Mouse (Mus musculus): ENCODE results near the gene Focad. TPM values are rescaled to one million over a fixed set of nuclear protein-coding genes. Genes with fewer than 3 reads are reported as not detected.
"Not testable (repeated sequence)": the region's sequence is repeated elsewhere in the genome, so short reads cannot be mapped to it uniquely, and the experiment has no call there.

Gene Focad
- polyA plus RNA-seq, 1 experiment: 6.8 TPM

DNA sequence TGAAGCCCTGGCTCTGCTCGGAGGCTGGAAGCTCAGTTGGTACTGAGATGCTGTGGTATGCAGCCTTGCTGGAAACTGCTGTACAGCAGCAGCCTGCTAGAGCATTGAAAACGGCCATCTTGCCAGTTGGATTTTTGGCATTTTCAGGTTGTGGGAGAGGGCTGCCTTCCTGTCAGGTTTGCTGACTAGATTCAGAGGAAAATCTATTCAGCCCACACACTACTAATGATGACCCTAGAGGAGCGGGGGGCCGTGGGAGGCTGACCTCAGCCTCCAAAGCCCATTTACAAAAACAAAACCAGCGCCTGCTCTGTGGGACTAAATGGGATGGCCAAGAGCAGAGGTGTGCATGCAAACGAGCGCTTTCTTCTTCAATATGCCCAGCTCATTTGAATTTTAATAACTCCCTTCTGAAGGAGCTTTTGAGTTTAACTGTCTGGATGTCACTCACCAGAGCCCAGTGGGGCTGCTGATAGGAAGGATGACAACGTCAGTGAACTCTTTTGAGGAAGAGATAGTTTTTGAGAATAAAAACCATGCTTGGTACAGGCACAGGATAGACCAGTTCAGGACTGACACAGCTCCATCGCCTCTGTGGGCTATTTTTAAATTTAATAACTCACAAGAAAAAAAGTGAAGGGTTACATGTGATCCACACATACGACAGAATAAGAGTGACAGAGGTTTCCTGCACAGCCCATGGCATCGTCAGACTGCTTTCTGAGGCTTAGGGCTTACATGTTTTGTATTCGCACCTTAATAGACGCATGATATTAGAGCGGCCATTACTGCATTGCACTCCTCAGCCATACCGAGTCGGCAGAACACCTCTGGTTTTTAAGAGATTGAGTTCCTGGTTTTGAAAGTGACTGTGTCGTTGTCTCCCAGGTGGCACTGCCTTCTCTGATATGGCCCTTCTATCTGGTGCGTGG lies 278.1 kb downstream of the Focad start:
- no peak for DNase-seq
- Histone ChIP-seq H3K4me1 (ENCODE audit: control insufficient read depth, insufficient read depth, low read length) (no peaks in the 10 kb centered on the region), H3K27ac (ENCODE audit: insufficient read depth, low read depth, low read length) (no peak overlapping the region), H3K4me3 (ENCODE audit: insufficient read depth, low read depth, low read length) (no peak overlapping the region), H3K27me3 (replicated peaks; ENCODE audit: control insufficient read depth, insufficient read depth, low read length) (no peaks in the 10 kb centered on the region), H3K36me3 (ENCODE audit: control insufficient read depth, insufficient read depth, low read length) (no peaks in the 10 kb centered on the region; the same call in 1 of the 2 replicates)
- 85% methylated on average over 18 of the region's 18 CpGs for WGBS
- TF ChIP-seq CTCF (conservative IDR thresholded peaks at IDR 0.05; ENCODE audit: insufficient read depth, insufficient read length, low read depth, low read length): no peak
- TF ChIP-seq POLR2A (IDR thresholded peaks at IDR 0.05; ENCODE audit: low read depth, low read length): no peak

DNA sequence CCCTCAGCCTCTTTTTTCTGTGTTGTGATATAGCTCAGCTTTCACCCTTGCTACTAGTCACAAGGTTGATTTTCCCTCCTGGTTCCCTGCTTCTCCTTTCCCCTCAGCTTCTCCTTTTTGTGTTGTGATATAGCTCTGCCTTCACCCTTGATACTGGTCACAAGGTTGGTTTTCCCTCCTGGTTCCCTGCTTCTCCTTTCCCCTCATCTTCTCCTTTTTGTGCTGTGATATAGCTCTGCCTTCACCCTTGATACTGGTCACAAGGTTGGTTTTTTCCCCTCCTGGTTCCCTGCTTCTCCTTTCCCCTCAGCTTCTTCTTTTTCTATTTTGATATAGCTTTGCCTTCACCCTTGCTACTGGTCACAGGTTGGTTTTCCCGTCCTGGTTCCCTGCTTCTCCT lies 295.6 kb downstream of the Focad start:
- DNase-seq: no peak
- 89% methylated on average over 1 of the region's 1 CpGs for WGBS
- Histone ChIP-seq H3K27me3 (replicated peaks; ENCODE audit: control insufficient read depth, insufficient read depth, low read length) (no peaks in the 10 kb centered on the region), H3K4me1 (ENCODE audit: control insufficient read depth, insufficient read depth, low read length) (no peaks in the 10 kb centered on the region), H3K27ac (ENCODE audit: insufficient read depth, low read depth, low read length) (no peak overlapping the region), H3K36me3 (ENCODE audit: control insufficient read depth, insufficient read depth, low read length) (no peaks in the 10 kb centered on the region), H3K4me3 (ENCODE audit: insufficient read depth, low read depth, low read length) (no peak overlapping the region)
- TF ChIP-seq CTCF (conservative IDR thresholded peaks at IDR 0.05; ENCODE audit: insufficient read depth, insufficient read length, low read depth, low read length): no peak
- TF ChIP-seq POLR2A (IDR thresholded peaks at IDR 0.05; ENCODE audit: low read depth, low read length): no peak

DNA sequence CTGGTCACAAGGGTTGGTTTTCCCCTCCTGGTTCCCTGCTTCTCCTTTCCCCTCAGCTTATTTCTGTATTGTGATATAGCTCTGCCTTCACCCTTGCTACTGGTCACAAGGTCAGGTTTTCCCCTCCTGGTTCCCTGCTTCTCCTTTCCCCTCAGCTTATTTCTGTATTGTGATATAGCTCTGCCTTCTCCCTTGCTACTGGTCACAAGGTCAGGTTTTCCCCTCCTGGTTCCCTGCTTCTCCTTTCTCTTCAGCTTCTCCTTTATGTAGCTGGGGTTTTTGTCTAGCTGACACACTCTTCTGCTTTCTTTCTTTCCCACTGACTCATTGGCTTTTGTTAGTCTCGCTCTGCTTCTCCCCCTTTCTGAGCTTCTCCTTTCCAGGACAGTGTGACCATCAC lies 296.2 kb downstream of the Focad start:
- H3K4me3 ChIP-seq (ENCODE audit: insufficient read depth, low read depth, low read length); DNase-seq; H3K4me1 ChIP-seq (ENCODE audit: control insufficient read depth, insufficient read depth, low read length); H3K27ac ChIP-seq (ENCODE audit: insufficient read depth, low read depth, low read length); H3K36me3 ChIP-seq (ENCODE audit: control insufficient read depth, insufficient read depth, low read length); H3K27me3 ChIP-seq (replicated peaks; ENCODE audit: control insufficient read depth, insufficient read depth, low read length): not testable (repeated sequence)
- WGBS: 90% methylated on average over 1 of the region's 1 CpGs

DNA sequence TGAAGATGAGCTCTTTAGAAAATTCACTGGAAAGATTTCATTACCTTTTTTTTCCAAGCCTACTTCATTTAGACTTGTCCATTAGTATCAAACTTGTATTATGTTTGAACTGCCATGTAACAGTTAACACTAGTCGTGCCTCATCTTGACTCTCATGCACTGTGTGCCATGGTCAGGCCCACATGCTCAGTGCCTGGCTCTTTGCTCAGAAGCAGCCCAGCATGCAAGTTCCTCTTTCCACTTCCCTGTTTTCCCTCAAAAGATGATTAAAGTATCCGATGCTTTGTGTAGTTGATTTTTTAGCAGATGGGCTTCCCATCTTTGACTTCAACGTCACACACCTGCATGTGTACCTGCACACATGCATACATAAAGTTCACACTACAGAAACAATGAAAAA lies 301.3 kb downstream of the Focad start:
- no peak for TF ChIP-seq CTCF (conservative IDR thresholded peaks at IDR 0.05; ENCODE audit: insufficient read depth, insufficient read length, low read depth, low read length)
- TF ChIP-seq POLR2A (IDR thresholded peaks at IDR 0.05; ENCODE audit: low read depth, low read length): no peak
- H3K4me3 ChIP-seq (ENCODE audit: insufficient read depth, low read depth, low read length): no peak overlapping the region
- no peak overlapping the region for H3K27ac ChIP-seq (ENCODE audit: insufficient read depth, low read depth, low read length)
- H3K27me3 ChIP-seq (replicated peaks; ENCODE audit: control insufficient read depth, insufficient read depth, low read length): no peaks in the 10 kb centered on the region
- WGBS: 90% methylated on average over 3 of the region's 3 CpGs
- DNase-seq: peak; percentile 4
- H3K4me1 ChIP-seq (ENCODE audit: control insufficient read depth, insufficient read depth, low read length): no peaks in the 10 kb centered on the region
- no peaks in the 10 kb centered on the region for H3K36me3 ChIP-seq (ENCODE audit: control insufficient read depth, insufficient read depth, low read length)

DNA sequence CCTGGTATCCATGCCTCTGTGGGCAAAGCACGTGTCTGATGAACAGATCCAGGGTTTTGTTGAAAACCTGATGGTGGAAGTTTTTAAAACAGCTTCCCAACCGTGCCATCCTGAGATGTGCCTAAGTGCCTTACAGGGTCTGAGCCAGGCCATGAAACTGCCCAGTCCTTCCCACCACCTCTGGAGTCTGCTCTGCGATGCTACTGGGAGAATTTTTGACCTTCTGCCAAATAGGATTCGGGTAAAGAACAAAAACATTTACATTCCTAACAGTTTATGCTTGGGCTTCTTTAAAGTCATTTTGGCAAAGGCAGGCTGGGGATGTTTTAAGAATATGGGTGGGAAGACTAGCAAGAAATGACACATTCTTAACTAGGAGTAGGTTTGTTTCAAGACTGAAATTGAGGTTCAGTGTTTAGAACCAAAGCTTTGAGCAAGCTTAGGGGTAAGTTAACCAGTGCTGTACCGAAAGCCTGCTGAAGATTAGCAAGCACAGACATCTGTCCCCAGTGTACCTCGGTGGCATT lies 302.6 kb downstream of the Focad start:
- TF ChIP-seq CTCF (conservative IDR thresholded peaks at IDR 0.05; ENCODE audit: insufficient read depth, insufficient read length, low read depth, low read length) (no peak), POLR2A (IDR thresholded peaks at IDR 0.05; ENCODE audit: low read depth, low read length) (no peak)

DNA sequence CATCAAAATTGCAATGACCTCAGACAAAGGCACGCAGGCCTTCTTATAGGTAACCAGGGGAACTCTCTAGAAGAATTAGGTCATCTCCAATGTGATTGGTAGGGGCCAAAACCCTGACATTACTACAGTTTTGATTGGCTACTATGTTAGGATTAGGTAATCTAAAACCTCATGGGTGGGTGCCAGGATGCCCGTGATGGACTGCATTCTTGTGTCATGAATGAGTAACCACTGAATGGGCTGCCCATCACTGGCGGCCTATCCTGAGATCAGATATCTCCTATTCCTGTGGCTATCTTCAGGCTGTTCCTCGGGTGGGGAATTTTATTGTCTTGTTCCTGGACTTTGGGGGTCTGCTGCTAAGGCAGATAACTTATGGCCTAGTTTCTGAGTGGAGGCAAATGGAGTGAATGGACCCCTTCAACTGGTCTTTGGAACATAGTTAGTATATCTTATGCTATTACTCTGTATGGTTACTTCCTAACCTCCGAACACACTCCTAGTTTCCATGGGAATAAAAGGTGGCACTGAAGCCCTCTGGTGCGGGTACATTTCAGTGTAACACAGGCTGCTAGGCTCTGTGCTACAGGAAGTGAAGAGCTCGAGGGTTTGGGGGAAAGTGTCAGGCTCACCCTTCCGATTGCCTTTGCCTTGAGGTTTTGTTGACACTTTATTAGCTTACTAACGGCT lies 306.0 kb downstream of the Focad start:
- no peaks in the 10 kb centered on the region for H3K36me3 ChIP-seq (ENCODE audit: control insufficient read depth, insufficient read depth, low read length)
- no peak overlapping the region for H3K4me3 ChIP-seq (ENCODE audit: insufficient read depth, low read depth, low read length)
- DNase-seq: peak; percentile 13
- TF ChIP-seq POLR2A (IDR thresholded peaks at IDR 0.05; ENCODE audit: low read depth, low read length): no peak
- no peak for TF ChIP-seq CTCF (conservative IDR thresholded peaks at IDR 0.05; ENCODE audit: insufficient read depth, insufficient read length, low read depth, low read length)
- no peaks in the 10 kb centered on the region for H3K27me3 ChIP-seq (replicated peaks; ENCODE audit: control insufficient read depth, insufficient read depth, low read length)
- H3K27ac ChIP-seq (ENCODE audit: insufficient read depth, low read depth, low read length): no peak overlapping the region
- 52% methylated on average over 9 of the region's 9 CpGs for WGBS
- no peaks in the 10 kb centered on the region for H3K4me1 ChIP-seq (ENCODE audit: control insufficient read depth, insufficient read depth, low read length)

More for the DNA sequence above, 302.6 kb downstream of the Focad start:
- 71% methylated on average over 6 of the region's 6 CpGs for WGBS
- Histone ChIP-seq H3K36me3 (ENCODE audit: control insufficient read depth, insufficient read depth, low read length) (no peaks in the 10 kb centered on the region), H3K4me1 (ENCODE audit: control insufficient read depth, insufficient read depth, low read length) (no peaks in the 10 kb centered on the region), H3K27me3 (replicated peaks; ENCODE audit: control insufficient read depth, insufficient read depth, low read length) (no peaks in the 10 kb centered on the region), H3K4me3 (ENCODE audit: insufficient read depth, low read depth, low read length) (no peak overlapping the region), H3K27ac (ENCODE audit: insufficient read depth, low read depth, low read length) (no peak overlapping the region)
- no peak for DNase-seq

DNA sequence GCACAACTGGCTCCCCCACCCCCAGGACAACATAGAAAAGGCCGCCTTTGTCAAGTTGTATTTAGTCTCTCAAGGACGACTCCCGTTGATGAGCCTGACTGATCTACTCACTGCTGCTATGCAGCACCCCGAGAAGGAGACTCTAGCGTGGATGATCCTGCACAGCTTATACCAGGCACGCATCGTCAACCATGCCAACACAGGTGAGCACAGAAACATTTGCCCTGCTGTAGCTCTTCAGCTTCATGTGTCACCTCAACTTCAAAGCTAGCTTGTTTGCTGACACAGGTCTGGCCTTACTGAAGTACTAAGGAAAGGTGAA lies 306.5 kb downstream of the Focad start:
- H3K27me3 ChIP-seq (replicated peaks; ENCODE audit: control insufficient read depth, insufficient read depth, low read length): no peaks in the 10 kb centered on the region
- 66% methylated on average over 7 of the region's 7 CpGs for WGBS
- no peak overlapping the region for H3K4me3 ChIP-seq (ENCODE audit: insufficient read depth, low read depth, low read length)
- no peaks in the 10 kb centered on the region for H3K4me1 ChIP-seq (ENCODE audit: control insufficient read depth, insufficient read depth, low read length)
- TF ChIP-seq CTCF (conservative IDR thresholded peaks at IDR 0.05; ENCODE audit: insufficient read depth, insufficient read length, low read depth, low read length): no peak
- no peak for TF ChIP-seq POLR2A (IDR thresholded peaks at IDR 0.05; ENCODE audit: low read depth, low read length)
- no peak overlapping the region for H3K27ac ChIP-seq (ENCODE audit: insufficient read depth, low read depth, low read length)
- no peaks in the 10 kb centered on the region for H3K36me3 ChIP-seq (ENCODE audit: control insufficient read depth, insufficient read depth, low read length)
- DNase-seq: no peak

All from kidney, adult 2 months (tissue).